Mouse (Mus musculus): Measurements from ENCODE around the gene Satb2. TPM values are rescaled to one million over a fixed set of nuclear protein-coding genes. Genes with fewer than 3 reads are reported as not detected.

The Satb2 gene
- polyA plus RNA-seq, 1 experiment from 2014 or later, result 0.22 TPM

GRCm38 (mm10) chr1:56761512-56761911 lies 216.9 kb downstream of the Satb2 start:
- no peak for ATAC-seq (ENCODE audit: insufficient number of reproducible peaks, low FRiP score)
- Histone ChIP-seq H3K27me3 (replicated peaks) (no peaks in the 10 kb centered on the region), H3K9me3 (replicated peaks) (no peaks in the 10 kb centered on the region), H3K4me1 (replicated peaks) (no peaks in the 10 kb centered on the region), H3K4me2 (no peak overlapping the region), H3K27ac (ENCODE audit: poor library complexity, severe bottlenecking) (no peak overlapping the region), H3K9ac (no peak overlapping the region), H3K36me3 (no peaks in the 10 kb centered on the region), H3K4me3 (no peak overlapping the region)
- 93% methylated on average over 1 of the region's 1 CpGs for WGBS

GRCm38 (mm10) chr1:56753283-56753682 lies 225.2 kb downstream of the Satb2 start:
- Histone ChIP-seq H3K36me3 (no peaks in the 10 kb centered on the region), H3K9me3 (replicated peaks) (no peaks in the 10 kb centered on the region), H3K27ac (ENCODE audit: poor library complexity, severe bottlenecking) (no peak overlapping the region), H3K27me3 (replicated peaks) (no peaks in the 10 kb centered on the region), H3K4me3 (no peak overlapping the region), H3K9ac (no peak overlapping the region), H3K4me1 (replicated peaks) (no peaks in the 10 kb centered on the region), H3K4me2 (no peak overlapping the region)
- no peak for ATAC-seq (ENCODE audit: insufficient number of reproducible peaks, low FRiP score)
- WGBS, result 36% methylated on average over 1 of the region's 1 CpGs

GRCm38 (mm10) chr1:56750693-56751092 lies 227.8 kb downstream of the Satb2 start:
- Histone ChIP-seq H3K4me3 (no peak overlapping the region), H3K27ac (ENCODE audit: poor library complexity, severe bottlenecking) (no peak overlapping the region), H3K27me3 (replicated peaks) (no peaks in the 10 kb centered on the region), H3K9me3 (replicated peaks) (no peaks in the 10 kb centered on the region), H3K36me3 (no peaks in the 10 kb centered on the region), H3K4me2 (no peak overlapping the region), H3K4me1 (replicated peaks) (no peaks in the 10 kb centered on the region), H3K9ac (no peak overlapping the region)
- WGBS, result 72% methylated on average over 2 of the region's 2 CpGs
- ATAC-seq (ENCODE audit: insufficient number of reproducible peaks, low FRiP score), result no peak

- H3K36me3 ChIP-seq, result no peaks in the 10 kb centered on the region
These were observed 228.7 kb downstream of the Satb2 start for GRCm38 (mm10) chr1:56749629-56750311.

GRCm38 (mm10) chr1:56748876-56749493 lies 229.5 kb downstream of the Satb2 start:
- no peaks in the 10 kb centered on the region for H3K27me3 ChIP-seq (replicated peaks)
- no peaks in the 10 kb centered on the region for H3K9me3 ChIP-seq (replicated peaks)
- ATAC-seq (ENCODE audit: insufficient number of reproducible peaks, low FRiP score), result no peak
- no peaks in the 10 kb centered on the region for H3K4me1 ChIP-seq (replicated peaks)
- no peak overlapping the region for H3K4me3 ChIP-seq
- WGBS, result 86% methylated on average over 11 of the region's 11 CpGs
- no peak overlapping the region for H3K27ac ChIP-seq (ENCODE audit: poor library complexity, severe bottlenecking)
- no peaks in the 10 kb centered on the region for H3K36me3 ChIP-seq
- H3K4me2 ChIP-seq, result no peak overlapping the region
- H3K9ac ChIP-seq, result no peak overlapping the region

More at GRCm38 (mm10) chr1:56749629-56750311, 228.7 kb downstream of the Satb2 start:
- no peak overlapping the region for H3K4me3 ChIP-seq
- no peak for ATAC-seq (ENCODE audit: insufficient number of reproducible peaks, low FRiP score)
- 81% methylated on average over 16 of the region's 16 CpGs for WGBS
- no peaks in the 10 kb centered on the region for H3K9me3 ChIP-seq (replicated peaks)
- H3K4me2 ChIP-seq, result no peak overlapping the region
- no peak overlapping the region for H3K27ac ChIP-seq (ENCODE audit: poor library complexity, severe bottlenecking)
- H3K4me1 ChIP-seq (replicated peaks), result no peaks in the 10 kb centered on the region
- no peaks in the 10 kb centered on the region for H3K27me3 ChIP-seq (replicated peaks)
- no peak overlapping the region for H3K9ac ChIP-seq

Small RNA genes lying within 50 kb of the gene (microRNA-seq; reads per million reads assigned to microRNA genes)
- not detected for gene Gm23943

All from heart, embryonic 12.5 days (tissue).